Mouse (Mus musculus): Measurements from ENCODE around the gene Dennd6a.
"Not testable (repeated sequence)": the region's sequence is repeated elsewhere in the genome, so short reads cannot be mapped to it uniquely, and the experiment has no call there.

Dennd6a gene

DNA sequence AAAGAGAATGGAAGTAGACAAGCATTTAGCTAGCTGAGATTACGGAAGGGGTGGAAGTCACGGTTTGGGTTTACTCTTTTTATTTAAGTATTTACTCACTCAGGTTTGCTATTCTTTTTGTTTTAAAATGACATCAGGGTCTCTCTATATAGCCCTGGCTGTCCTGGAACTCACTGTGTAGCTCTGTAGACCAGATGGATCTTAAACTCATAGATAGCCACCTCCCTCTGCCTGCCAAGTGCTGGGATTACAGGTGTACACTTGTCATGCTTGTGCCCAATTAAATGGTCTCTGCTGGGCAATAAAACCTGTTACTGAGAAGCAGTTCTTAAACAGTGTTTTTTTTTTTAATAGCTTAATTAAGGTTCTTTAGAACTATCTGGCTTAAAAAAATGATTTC lies 66.3 kb downstream of the Dennd6a start:
- DNase-seq (ENCODE audit: low read depth), result peak; percentile 44

DNA sequence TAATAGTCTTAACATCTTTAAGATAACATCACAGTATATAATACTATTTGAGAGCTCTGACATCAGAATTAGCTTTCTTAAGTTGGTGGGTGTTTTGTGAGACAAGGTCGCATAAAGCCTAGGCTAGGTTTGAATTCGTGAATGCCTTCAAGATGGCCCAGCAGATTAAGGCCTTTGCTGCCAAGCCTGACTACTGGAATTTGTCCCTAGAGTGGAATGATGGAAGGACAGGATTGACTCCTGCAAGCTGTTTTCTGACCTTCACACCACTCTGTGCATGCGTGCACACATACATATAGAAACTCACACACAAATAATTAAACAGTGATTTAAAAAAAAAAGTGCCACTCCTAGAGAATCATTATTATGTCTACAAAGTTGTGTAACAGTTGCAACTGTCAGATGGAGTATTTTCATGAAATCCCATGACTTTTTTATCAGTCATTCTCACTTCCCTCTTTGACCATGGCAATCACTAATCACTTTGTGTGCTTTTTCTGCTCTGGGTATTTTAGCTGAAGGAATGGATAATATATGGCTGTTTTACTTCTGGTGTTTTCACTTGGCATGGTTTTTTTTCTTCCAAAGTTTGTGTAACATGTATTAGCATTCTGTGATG lies 69.5 kb downstream of the Dennd6a start:
- no peak for DNase-seq (ENCODE audit: low read depth)

- DNase-seq (ENCODE audit: low read depth), result peak; percentile 14
Measured at GRCm38 (mm10) chr14:26645989-26646650, 72.5 kb downstream of the Dennd6a start.

- no peak for DNase-seq (ENCODE audit: low read depth)
Measured at GRCm38 (mm10) chr14:26647811-26648210, 74.2 kb downstream of the Dennd6a start.

DNA sequence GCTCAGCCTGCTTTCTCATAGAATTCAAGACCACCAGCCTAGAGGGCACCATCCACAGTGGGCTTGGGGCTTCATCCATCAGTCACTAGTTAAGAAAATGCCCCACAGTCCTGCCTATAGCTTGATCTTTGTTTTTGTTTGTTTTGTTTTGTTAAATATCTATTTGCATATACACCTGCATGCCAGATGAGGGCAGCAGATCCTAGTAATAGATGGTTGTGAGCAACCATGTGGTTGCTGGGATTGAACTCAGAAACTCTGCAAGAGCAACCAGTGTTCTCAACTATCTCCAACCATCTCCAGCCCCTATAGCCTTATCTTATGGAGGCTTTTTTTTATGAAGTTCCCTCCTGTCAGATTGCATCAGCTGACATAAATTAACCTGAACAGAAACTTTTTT lies 78.2 kb downstream of the Dennd6a start:
- peak; percentile 71 for DNase-seq (ENCODE audit: low read depth)

DNA sequence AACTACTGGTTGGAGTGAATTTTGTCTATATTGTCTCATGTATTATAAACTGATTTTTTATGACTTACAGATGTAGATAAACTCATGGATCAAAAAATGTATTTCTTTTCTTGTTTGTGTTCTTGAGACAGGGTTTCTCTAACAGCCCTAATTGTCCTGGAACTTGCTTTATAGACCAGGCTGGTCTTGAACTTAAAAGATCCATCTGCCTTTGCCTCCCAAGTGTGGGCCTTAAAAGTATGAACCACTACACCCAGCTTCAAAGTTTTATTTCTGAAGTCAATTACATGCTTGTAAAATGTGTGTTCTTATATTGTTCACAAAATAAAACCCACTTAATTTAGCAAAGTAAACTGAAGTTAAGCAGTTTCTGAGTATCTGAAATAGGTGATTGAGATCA lies 84.5 kb downstream of the Dennd6a start:
- DNase-seq (ENCODE audit: low read depth), result no peak

GRCm38 (mm10) chr14:26660233-26660632 lies 86.6 kb downstream of the Dennd6a start:
- no peak for DNase-seq (ENCODE audit: low read depth)

GRCm38 (mm10) chr14:26662016-26662415 lies 88.4 kb downstream of the Dennd6a start:
- DNase-seq (ENCODE audit: low read depth), result no peak

DNA sequence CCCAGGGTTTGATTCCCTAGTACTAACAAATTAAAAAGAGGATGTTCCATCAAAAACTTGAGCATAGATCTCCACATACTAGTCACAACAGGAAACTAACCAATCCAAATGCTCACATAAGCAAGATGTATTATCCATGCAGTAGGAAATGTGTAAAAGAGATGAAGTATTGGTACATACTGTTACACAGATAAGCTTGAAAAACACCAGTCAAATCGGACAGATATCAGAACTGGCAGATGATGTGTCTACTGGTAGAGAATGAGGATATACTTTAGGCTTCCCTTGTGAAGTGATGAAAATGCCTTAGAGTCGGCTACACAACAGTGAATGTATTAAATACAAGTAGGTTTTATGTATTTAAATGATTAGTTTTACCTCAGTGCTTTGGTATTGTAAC lies 88.8 kb downstream of the Dennd6a start:
- no peak for DNase-seq (ENCODE audit: low read depth)

- DNase-seq (ENCODE audit: low read depth), result no peak
Measured at GRCm38 (mm10) chr14:26663851-26664250, 90.2 kb downstream of the Dennd6a start.

DNA sequence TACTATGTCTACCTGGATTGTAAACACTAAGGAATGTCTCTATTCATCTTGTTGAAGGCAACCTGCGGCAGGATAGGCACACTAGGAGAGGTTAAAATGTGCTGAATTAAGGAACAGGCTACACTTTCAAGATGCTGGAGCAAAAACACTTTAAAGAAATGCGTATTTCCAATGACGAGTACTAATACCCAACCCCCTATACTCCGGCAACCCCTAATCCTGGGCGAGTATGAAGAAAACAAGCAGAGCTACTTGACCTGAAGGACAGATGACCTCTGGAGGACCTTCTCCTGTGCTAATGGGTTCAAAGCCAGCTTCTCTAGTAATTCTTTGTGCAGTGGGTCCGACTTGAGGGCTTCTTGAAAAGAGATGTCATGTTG lies 94.3 kb downstream of the Dennd6a start:
- peak; percentile 18 for DNase-seq (ENCODE audit: low read depth)

- DNase-seq (ENCODE audit: low read depth), result peak; percentile 52
Measured at GRCm38 (mm10) chr14:26668371-26669291, 95.0 kb downstream of the Dennd6a start.

GRCm38 (mm10) chr14:26669292-26670073 lies 95.8 kb downstream of the Dennd6a start, which contains the start of gene Pde12:
Gene Pde12, minus strand, starts transcription at chr14:26669883.
- peak; percentile 92 for DNase-seq (ENCODE audit: low read depth)

DNA sequence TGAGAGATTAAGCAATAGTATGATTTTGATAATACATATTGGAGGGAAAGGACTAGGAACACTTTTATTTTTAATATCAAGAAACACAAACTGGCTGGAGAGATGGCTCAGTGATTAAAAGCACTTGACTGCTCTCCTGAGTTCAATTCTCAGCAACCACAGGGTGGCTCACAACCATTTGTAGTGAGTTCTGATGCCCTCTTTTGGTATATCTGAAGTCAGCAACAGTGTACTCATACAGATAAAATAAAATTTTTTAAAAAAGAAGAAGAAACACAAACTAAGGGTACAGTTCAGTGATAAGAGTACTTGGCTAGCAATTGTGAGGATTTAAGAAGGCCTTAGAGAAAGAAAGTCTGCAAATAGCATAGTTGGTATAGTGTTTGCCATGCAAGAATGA lies 97.3 kb downstream of the Dennd6a start:
- peak; percentile 12 for DNase-seq (ENCODE audit: low read depth)

GRCm38 (mm10) chr14:26671870-26672615 lies 98.4 kb downstream of the Dennd6a start:
- DNase-seq (ENCODE audit: low read depth), result peak; percentile 42

GRCm38 (mm10) chr14:26674476-26675169 lies 101.0 kb downstream of the Dennd6a start:
- not testable (repeated sequence) for DNase-seq (ENCODE audit: low read depth)

DNA sequence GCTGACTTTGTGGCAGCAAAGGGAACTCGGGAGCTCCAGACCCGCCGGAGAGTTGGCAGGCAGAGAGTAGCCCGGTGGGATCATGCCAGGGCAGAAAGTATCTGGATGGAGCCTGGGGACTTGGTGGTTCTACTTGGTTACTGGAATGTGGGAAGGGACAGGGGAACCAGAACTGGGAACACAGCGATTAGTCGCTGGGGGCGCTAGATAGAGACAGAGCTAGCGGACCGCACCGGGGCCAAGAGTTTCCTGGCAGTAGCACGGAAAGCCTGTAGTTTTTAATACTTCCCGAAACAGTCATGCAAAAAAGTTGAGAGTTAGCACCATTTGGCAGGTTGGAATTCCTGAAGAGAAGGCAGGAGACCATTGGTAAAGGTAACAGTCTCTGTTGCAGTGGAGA lies 101.7 kb downstream of the Dennd6a start:
- DNase-seq (ENCODE audit: low read depth), result peak; percentile 22

DNA sequence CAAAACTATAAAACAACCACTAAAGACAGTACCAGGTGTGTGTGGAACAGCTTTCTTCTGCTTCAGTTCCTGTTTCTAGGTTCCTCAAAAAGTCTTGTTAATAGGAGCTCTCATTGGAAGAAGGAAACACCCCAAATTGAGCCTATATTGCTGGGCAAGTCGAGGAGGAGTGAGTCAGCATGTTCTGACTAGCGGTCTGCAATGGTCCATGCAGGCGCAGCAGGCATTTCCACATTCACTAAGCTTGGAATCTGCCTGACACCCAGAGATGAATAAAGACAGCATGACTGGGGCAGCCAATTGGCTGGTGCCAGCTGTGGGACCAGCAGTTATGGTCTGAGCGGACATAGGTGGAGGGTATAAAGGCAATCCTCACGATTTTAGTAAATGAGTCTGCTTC lies 102.1 kb downstream of the Dennd6a start:
- DNase-seq (ENCODE audit: low read depth), result peak; percentile 14

Data from naive thymus-derived CD4-positive, alpha-beta T cell, adult 2 months (primary cell).